Mouse (Mus musculus): ENCODE data around the gene Socs3. TPM values are rescaled to one million over a fixed set of nuclear protein-coding genes. Genes with fewer than 3 reads are reported as not detected.
A peak's percentile ranks its signal among the peaks of the same experiment; 100 is the strongest.

The Socs3 gene
- polyA plus RNA-seq, 1 experiment from 2014 or later, result 8.1 TPM

DNA sequence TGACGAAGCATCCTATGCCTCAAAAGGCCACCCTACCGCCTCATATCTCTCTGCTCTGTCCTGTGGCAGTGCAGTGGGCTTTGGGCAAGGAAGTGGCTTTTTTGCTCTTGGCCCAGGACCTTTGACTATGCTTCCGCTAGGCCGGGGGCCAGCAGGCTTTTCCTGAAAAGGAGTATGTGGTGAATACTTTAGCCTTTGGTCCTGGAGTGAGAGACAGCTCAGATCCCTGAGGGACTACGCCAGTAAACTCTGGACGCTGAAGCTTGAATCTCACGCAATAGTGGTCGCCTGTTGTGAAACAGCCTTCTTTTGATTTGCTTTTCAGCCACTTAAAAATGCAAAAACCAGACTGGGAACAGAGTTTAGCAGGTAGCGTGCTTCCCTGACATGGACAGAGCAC is 34.2 kb downstream of the Socs3 start:
- no peaks in the 10 kb centered on the region for H3K27me3 ChIP-seq (replicated peaks; ENCODE audit: control insufficient read depth, insufficient read depth, low read length)
- DNase-seq (ENCODE audit: low spot score) (no peak), ATAC-seq (replicated peaks; ENCODE audit: low FRiP score, low TSS enrichment, low read depth) (no peak)
- H3K36me3 ChIP-seq (ENCODE audit: control insufficient read depth, insufficient read depth, low read length), result no peaks in the 10 kb centered on the region
- no peak overlapping the region for H3K9ac ChIP-seq (ENCODE audit: low read length)
- no peak overlapping the region for H3K4me2 ChIP-seq (ENCODE audit: low read length)
- H3K4me1 ChIP-seq (replicated peaks; ENCODE audit: control insufficient read depth, insufficient read depth, low read length), result peaks cover 67% of the 10 kb centered on the region
- whole genome bisulfite sequencing, result 72% methylated on average over 9 of the region's 9 CpGs
- H3K4me3 ChIP-seq (ENCODE audit: low read depth, low read length), result no peak overlapping the region
- H3K27ac ChIP-seq (ENCODE audit: low read depth), result peak overlapping the region; percentile 24
- no peaks in the 10 kb centered on the region for H3K9me3 ChIP-seq (ENCODE audit: control insufficient read depth, low read length)

DNA sequence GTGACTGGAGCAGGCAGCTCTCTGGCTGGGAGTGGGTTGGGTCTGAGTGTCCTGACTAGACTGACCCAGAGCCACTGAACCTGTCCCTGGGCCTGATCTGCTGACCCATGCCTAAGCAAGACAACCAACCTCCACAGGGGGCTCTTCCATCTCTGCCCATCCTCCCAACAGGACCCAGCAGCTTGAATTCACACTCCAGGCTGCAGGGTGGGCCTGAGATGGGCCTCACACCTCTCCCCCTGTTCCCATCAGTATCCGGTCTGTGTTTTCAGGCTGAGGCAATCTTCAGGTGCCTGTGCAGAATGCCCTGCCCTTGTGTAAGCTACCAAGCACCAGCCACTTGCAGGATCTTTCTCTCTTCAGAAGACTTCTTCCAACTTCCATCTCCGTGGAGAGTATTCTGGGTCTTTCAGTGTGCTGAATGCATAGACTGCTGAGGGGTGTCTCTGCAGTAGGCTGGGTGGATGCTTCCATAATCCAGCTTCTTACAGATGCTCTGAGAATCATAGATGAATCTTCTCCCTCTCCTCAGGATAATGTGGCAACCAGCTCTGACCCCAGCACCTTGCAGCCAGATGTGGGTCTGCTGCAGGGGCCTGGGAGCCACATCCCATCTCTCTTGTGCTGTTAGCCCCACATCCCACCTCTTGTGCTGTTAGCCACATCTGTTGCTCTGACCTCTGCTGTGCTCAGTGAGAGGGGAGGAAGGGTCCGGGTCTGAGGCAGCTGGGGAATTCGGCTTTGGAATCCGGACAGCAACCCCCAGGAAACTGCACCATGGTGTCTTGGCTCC is 35.1 kb downstream of the Socs3 start:
- Histone ChIP-seq H3K4me1 (replicated peaks; ENCODE audit: control insufficient read depth, insufficient read depth, low read length) (peaks cover 59% of the 10 kb centered on the region), H3K36me3 (ENCODE audit: control insufficient read depth, insufficient read depth, low read length) (no peaks in the 10 kb centered on the region), H3K4me2 (ENCODE audit: low read length) (no peak overlapping the region), H3K9ac (ENCODE audit: low read length) (no peak overlapping the region), H3K9me3 (ENCODE audit: control insufficient read depth, low read length) (no peaks in the 10 kb centered on the region), H3K27ac (ENCODE audit: low read depth) (peak overlapping the region; percentile 24), H3K27me3 (replicated peaks; ENCODE audit: control insufficient read depth, insufficient read depth, low read length) (no peaks in the 10 kb centered on the region), H3K4me3 (ENCODE audit: low read depth, low read length) (no peak overlapping the region)
- DNase-seq (ENCODE audit: low spot score) (no peak), ATAC-seq (replicated peaks; ENCODE audit: low FRiP score, low TSS enrichment, low read depth) (no peak)
- 51% methylated on average over 5 of the region's 5 CpGs for WGBS

DNA sequence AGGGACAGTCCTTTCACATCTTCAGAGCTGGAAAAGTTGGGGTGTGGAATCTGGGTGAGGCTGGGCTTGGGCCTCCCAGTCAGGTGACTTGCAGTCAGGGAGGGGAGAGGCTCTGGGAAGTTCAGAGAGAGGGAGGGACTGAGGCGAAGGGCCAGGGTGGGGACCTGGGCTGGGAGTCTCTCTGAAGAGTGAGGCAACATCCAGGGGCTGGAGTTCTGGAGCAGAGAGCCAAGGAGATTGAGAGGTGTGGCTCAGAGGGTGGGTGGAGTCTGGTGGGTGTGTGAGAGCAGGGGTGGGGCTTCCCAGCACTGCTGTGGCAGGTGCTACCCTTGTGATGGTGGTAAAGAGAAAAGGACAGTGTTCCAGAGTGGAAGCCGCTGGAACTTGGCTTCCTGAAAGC is 35.7 kb downstream of the Socs3 start:
- H3K9me3 ChIP-seq (ENCODE audit: control insufficient read depth, low read length), result no peaks in the 10 kb centered on the region
- H3K27ac ChIP-seq (ENCODE audit: low read depth), result peak overlapping the region; percentile 24; the same call in 1 of the 2 replicates
- ATAC-seq (replicated peaks; ENCODE audit: low FRiP score, low TSS enrichment, low read depth) (peak; percentile 87), DNase-seq (ENCODE audit: low spot score) (peak; percentile 78)
- peaks cover 53% of the 10 kb centered on the region for H3K4me1 ChIP-seq (replicated peaks; ENCODE audit: control insufficient read depth, insufficient read depth, low read length)
- no peak overlapping the region for H3K9ac ChIP-seq (ENCODE audit: low read length)
- no peaks in the 10 kb centered on the region for H3K36me3 ChIP-seq (ENCODE audit: control insufficient read depth, insufficient read depth, low read length)
- no peak overlapping the region for H3K4me3 ChIP-seq (ENCODE audit: low read depth, low read length)
- H3K4me2 ChIP-seq (ENCODE audit: low read length), result peak overlapping the region; percentile 18; the same call in 1 of the 2 replicates
- H3K27me3 ChIP-seq (replicated peaks; ENCODE audit: control insufficient read depth, insufficient read depth, low read length), result no peaks in the 10 kb centered on the region
- 23% methylated on average over 2 of the region's 2 CpGs for WGBS

DNA sequence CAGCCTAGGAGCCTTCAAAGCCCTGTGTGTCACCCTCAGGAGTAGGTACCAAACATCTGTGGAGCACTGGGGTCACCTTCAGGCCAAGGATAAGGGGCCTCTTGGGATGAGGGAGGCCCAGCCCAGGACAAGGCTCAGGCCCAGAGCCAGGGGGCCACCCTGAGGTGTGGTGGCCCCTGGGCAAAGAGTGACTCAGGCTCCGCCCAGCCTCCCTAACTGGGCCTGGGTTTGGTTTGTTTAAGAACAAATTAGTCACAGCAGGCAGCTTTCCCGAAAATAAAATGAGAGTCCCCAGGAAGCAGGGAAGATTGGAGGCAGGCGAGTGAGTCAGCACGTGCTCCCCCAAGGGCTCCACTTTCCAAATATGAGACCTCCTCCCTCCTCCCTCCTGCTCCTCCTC is 37.7 kb downstream of the Socs3 start:
- Histone ChIP-seq H3K27ac (ENCODE audit: low read depth) (peak overlapping the region; percentile 67), H3K27me3 (replicated peaks; ENCODE audit: control insufficient read depth, insufficient read depth, low read length) (no peaks in the 10 kb centered on the region), H3K4me3 (ENCODE audit: low read depth, low read length) (no peak overlapping the region), H3K9ac (ENCODE audit: low read length) (no peak overlapping the region), H3K36me3 (ENCODE audit: control insufficient read depth, insufficient read depth, low read length) (no peaks in the 10 kb centered on the region), H3K9me3 (ENCODE audit: control insufficient read depth, low read length) (no peaks in the 10 kb centered on the region), H3K4me2 (ENCODE audit: low read length) (no peak overlapping the region), H3K4me1 (replicated peaks; ENCODE audit: control insufficient read depth, insufficient read depth, low read length) (peaks cover 53% of the 10 kb centered on the region)
- DNase-seq (ENCODE audit: low spot score) (peak; percentile 69), ATAC-seq (replicated peaks; ENCODE audit: low FRiP score, low TSS enrichment, low read depth) (peak; percentile 16; the same call in 1 of the 2 replicates)
- 19% methylated on average over 4 of the region's 4 CpGs for WGBS

DNA sequence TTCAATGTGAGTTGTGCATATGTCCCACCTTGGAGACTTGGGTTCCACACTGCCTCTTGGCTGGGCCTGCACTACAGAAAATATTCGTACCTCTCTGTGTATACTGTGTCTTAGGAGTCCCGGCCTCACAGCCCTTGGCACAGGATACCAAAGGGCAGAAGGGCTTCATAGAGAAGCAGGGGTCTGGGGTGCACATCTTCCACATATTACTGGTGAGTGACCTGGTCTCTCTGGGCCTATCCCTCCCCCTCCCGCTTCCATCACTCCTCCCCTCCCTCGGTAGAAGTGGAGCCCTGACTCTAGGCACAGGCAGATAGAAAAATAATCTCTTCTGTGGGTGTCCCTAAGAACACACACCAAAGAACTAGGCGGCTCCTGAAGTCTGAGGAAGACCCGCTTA is 38.3 kb downstream of the Socs3 start:
- H3K27me3 ChIP-seq (replicated peaks; ENCODE audit: control insufficient read depth, insufficient read depth, low read length), result no peaks in the 10 kb centered on the region
- H3K4me1 ChIP-seq (replicated peaks; ENCODE audit: control insufficient read depth, insufficient read depth, low read length), result peaks cover 53% of the 10 kb centered on the region
- ATAC-seq (replicated peaks; ENCODE audit: low FRiP score, low TSS enrichment, low read depth), result no peak
- WGBS, result 63% methylated on average over 6 of the region's 6 CpGs
- H3K9me3 ChIP-seq (ENCODE audit: control insufficient read depth, low read length), result no peaks in the 10 kb centered on the region
- H3K4me2 ChIP-seq (ENCODE audit: low read length), result no peak overlapping the region
- no peak overlapping the region for H3K9ac ChIP-seq (ENCODE audit: low read length)
- no peak for DNase-seq (ENCODE audit: low spot score)
- H3K36me3 ChIP-seq (ENCODE audit: control insufficient read depth, insufficient read depth, low read length), result no peaks in the 10 kb centered on the region
- no peak overlapping the region for H3K4me3 ChIP-seq (ENCODE audit: low read depth, low read length)
- 0 out of 2 replicates have a peak overlapping the region, but pooled peaks have one; percentile 67 for H3K27ac ChIP-seq (ENCODE audit: low read depth)

DNA sequence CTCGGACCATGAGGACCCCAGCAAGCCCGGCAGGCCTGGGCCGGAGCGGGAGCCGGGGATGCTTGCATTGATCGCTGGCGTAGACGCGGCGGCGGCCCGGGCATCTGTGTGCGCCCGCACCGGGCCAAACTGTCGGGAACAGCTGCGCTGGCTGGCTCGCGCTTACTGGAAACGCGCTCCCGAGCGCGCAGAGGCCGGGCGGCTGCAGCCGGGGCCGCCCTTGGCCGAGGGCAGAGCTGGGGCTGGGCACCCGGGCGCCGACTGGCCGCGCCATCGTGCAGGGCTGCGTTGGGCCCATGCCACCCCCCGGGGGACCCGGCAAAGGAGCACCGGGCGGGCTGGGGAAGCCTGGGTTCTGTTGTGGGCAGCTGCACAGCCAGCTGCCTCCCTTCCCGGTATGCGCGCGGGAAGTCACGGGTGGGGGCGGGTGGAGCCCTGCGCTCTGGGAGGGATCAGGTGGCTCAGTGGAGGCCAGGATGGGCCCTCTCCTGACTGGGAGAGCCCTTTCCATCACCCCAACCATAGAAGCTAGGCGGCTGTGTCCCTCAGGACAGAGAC is 39.0 kb downstream of the Socs3 start:
- H3K27ac ChIP-seq (ENCODE audit: low read depth), result no peak overlapping the region
- no peaks in the 10 kb centered on the region for H3K36me3 ChIP-seq (ENCODE audit: control insufficient read depth, insufficient read depth, low read length)
- H3K4me3 ChIP-seq (ENCODE audit: low read depth, low read length), result peak overlapping the region; percentile 38
- ATAC-seq (replicated peaks; ENCODE audit: low FRiP score, low TSS enrichment, low read depth) (peak; percentile 21; the same call in 1 of the 2 replicates), DNase-seq (ENCODE audit: low spot score) (peak; percentile 87)
- H3K9ac ChIP-seq (ENCODE audit: low read length), result peak overlapping the region; percentile 48
- H3K4me1 ChIP-seq (replicated peaks; ENCODE audit: control insufficient read depth, insufficient read depth, low read length), result peaks cover 47% of the 10 kb centered on the region
- peak overlapping the region; percentile 94 for H3K4me2 ChIP-seq (ENCODE audit: low read length)
- 1% methylated on average over 47 of the region's 48 CpGs for WGBS
- no peaks in the 10 kb centered on the region for H3K9me3 ChIP-seq (ENCODE audit: control insufficient read depth, low read length)
- no peaks in the 10 kb centered on the region for H3K27me3 ChIP-seq (replicated peaks; ENCODE audit: control insufficient read depth, insufficient read depth, low read length)

DNA sequence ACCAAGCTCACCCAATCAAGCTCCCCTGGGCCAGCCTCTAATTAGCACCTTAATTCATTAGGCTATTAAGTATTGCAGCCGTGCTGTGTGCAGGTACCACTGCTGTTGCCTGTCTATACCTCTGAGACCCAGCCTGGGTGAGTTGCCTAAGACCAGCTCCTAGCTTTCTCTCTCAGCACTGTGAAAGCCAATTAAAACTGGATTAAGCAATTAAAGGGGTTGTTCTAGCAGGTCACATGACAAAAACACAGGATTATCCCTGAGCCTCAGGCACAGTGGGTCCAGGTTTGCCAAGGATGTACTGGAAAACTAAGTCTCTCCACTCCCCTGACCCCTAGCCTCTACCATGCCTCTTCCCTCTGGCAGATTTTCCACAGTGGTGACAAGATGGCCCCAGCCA is 44.3 kb downstream of the Socs3 start:
- H3K9ac ChIP-seq (ENCODE audit: low read length), result no peak overlapping the region
- no peaks in the 10 kb centered on the region; the same call in 1 of the 2 replicates for H3K4me1 ChIP-seq (replicated peaks; ENCODE audit: control insufficient read depth, insufficient read depth, low read length)
- H3K4me2 ChIP-seq (ENCODE audit: low read length), result no peak overlapping the region
- no peaks in the 10 kb centered on the region for H3K36me3 ChIP-seq (ENCODE audit: control insufficient read depth, insufficient read depth, low read length)
- ATAC-seq (replicated peaks; ENCODE audit: low FRiP score, low TSS enrichment, low read depth) (no peak), DNase-seq (ENCODE audit: low spot score) (no peak)
- no peak overlapping the region for H3K4me3 ChIP-seq (ENCODE audit: low read depth, low read length)
- no peak overlapping the region for H3K27ac ChIP-seq (ENCODE audit: low read depth)
- WGBS, result 84% methylated on average over 1 of the region's 1 CpGs
- H3K9me3 ChIP-seq (ENCODE audit: control insufficient read depth, low read length), result no peaks in the 10 kb centered on the region
- no peaks in the 10 kb centered on the region for H3K27me3 ChIP-seq (replicated peaks; ENCODE audit: control insufficient read depth, insufficient read depth, low read length)

DNA sequence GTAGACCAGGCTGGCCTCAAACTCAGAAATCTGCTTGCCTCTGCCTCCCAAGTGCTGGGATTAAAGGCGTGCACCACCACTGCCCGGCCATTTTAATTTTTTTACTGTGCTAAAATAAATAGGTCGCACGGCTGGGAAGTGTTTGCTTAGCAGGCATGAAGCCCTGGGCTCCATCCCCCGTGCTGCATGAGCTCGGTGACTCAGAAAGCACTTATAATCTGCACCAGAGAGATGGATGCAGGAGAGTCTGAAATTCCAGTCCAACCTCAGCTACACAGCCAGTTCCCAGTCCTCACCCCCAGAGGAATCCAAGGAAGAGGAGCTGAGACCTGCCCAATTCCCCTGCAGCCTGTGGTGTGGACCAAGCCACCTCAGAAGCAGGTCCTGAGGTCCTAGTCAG is 45.4 kb downstream of the Socs3 start:
- WGBS, result 58% methylated on average over 6 of the region's 6 CpGs
- no peaks in the 10 kb centered on the region for H3K27me3 ChIP-seq (replicated peaks; ENCODE audit: control insufficient read depth, insufficient read depth, low read length)
- ATAC-seq (replicated peaks; ENCODE audit: low FRiP score, low TSS enrichment, low read depth) (no peak), DNase-seq (ENCODE audit: low spot score) (no peak)
- H3K36me3 ChIP-seq (ENCODE audit: control insufficient read depth, insufficient read depth, low read length), result no peaks in the 10 kb centered on the region
- H3K9me3 ChIP-seq (ENCODE audit: control insufficient read depth, low read length), result no peaks in the 10 kb centered on the region
- H3K27ac ChIP-seq (ENCODE audit: low read depth), result no peak overlapping the region
- H3K4me3 ChIP-seq (ENCODE audit: low read depth, low read length), result no peak overlapping the region
- H3K4me1 ChIP-seq (replicated peaks; ENCODE audit: control insufficient read depth, insufficient read depth, low read length), result no peaks in the 10 kb centered on the region
- no peak overlapping the region for H3K4me2 ChIP-seq (ENCODE audit: low read length)
- H3K9ac ChIP-seq (ENCODE audit: low read length), result no peak overlapping the region

DNA sequence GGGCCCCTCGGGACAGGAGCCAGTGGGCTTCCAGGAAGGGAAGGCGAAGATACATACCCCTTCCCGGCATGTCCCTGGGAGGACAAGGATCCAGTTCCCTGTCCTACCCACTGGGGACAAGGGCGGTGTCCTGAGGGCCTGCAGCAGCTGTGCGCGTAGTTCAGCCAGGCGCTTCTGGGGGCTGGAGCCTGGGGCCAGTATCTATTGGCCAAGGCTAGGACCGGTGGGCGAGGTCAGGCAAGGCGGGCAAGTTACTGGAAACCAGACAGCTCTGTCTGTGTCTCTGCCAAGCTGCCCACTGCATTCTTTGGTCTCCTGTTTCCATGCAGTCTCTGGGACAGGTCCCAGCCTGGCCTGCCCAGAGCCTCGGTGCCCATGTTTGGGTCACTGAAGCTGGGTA is 46.6 kb downstream of the Socs3 start:
- H3K4me2 ChIP-seq (ENCODE audit: low read length), result no peak overlapping the region
- no peak overlapping the region for H3K9ac ChIP-seq (ENCODE audit: low read length)
- no peak overlapping the region for H3K27ac ChIP-seq (ENCODE audit: low read depth)
- no peaks in the 10 kb centered on the region for H3K27me3 ChIP-seq (replicated peaks; ENCODE audit: control insufficient read depth, insufficient read depth, low read length)
- 93% methylated on average over 11 of the region's 11 CpGs for WGBS
- no peaks in the 10 kb centered on the region for H3K36me3 ChIP-seq (ENCODE audit: control insufficient read depth, insufficient read depth, low read length)
- H3K4me3 ChIP-seq (ENCODE audit: low read depth, low read length), result no peak overlapping the region
- ATAC-seq (replicated peaks; ENCODE audit: low FRiP score, low TSS enrichment, low read depth) (no peak), DNase-seq (ENCODE audit: low spot score) (no peak)
- H3K4me1 ChIP-seq (replicated peaks; ENCODE audit: control insufficient read depth, insufficient read depth, low read length), result no peaks in the 10 kb centered on the region
- H3K9me3 ChIP-seq (ENCODE audit: control insufficient read depth, low read length), result no peaks in the 10 kb centered on the region
